Mouse (Mus musculus) lung, embryonic 14.5 days (tissue): ENCODE measurements around the gene Mrgprh. TPM values are rescaled to one million over a fixed set of nuclear protein-coding genes. Genes with fewer than 3 reads are reported as not detected.

Source experiments
- ATAC-seq: fragments of 200-750 bp; cut with Nextera tagmentation; 2 replicates; pipeline ENCODE4 v1.8.0; 2017; ENCODE audit warnings: mild to moderate bottlenecking, moderate TSS enrichment, moderate library complexity; ENCODE audit not compliant: insufficient read depth
- DNase-seq: peaks from one replicate; pipeline ENCODE4 v3.0.0-alpha.2; 2015
- H3K27ac ChIP-seq: fragments of 300-500 bp; sonication (generic); 2 replicates; pipeline ENCODE4 v1.5.1; 2014; ENCODE audit warnings: low read depth, mild to moderate bottlenecking, moderate library complexity
- H3K27me3 ChIP-seq: fragments of 300-500 bp; sonication (generic); 2 replicates; pipeline ENCODE4 v1.6.1; 2014; ENCODE audit warnings: low read length, control low read depth; ENCODE audit not compliant: insufficient read depth
- H3K36me3 ChIP-seq: fragments of 300-500 bp; sonication (generic); 2 replicates; pipeline ENCODE4 v1.6.1; 2014; ENCODE audit warnings: control low read depth; ENCODE audit not compliant: insufficient read depth
- H3K4me1 ChIP-seq: fragments of 300-500 bp; sonication (generic); 2 replicates; pipeline ENCODE4 v1.6.1; 2014; ENCODE audit warnings: antibody characterized with exemption, control low read depth; ENCODE audit not compliant: insufficient read depth
- H3K4me2 ChIP-seq: fragments of 300-500 bp; sonication (generic); 2 replicates; pipeline ENCODE4 v1.6.1; 2014; ENCODE audit warnings: mild to moderate bottlenecking
- H3K4me3 ChIP-seq: fragments of 300-500 bp; sonication (generic); 2 replicates; pipeline ENCODE4 v1.5.1; 2014; ENCODE audit warnings: low read depth, low read length
- H3K9ac ChIP-seq: fragments of 300-500 bp; sonication (generic); 2 replicates; pipeline ENCODE4 v1.6.1; 2014
- H3K9me3 ChIP-seq: fragments of 300-500 bp; sonication (generic); 2 replicates; pipeline ENCODE4 v1.6.1; 2016; ENCODE audit warnings: low read depth, low read length, control low read depth
- CTCF ChIP-seq: IDR thresholded peaks from 2 replicates; pipeline ENCODE4 v1.5.1; 2016; ENCODE audit warnings: antibody characterized with exemption, low read depth
- WGBS: fragments of 180-500 bp; shearing (Covaris S2); extraction: QIAGEN DNeasy Blood & Tissue Kit; methylation state at CpG from one replicate; pipeline ENCODE4 v1.1.7; 2014; 5-methylcytosine and 5-hydroxymethylcytosine counted together
- polyA plus RNA-seq: library from polyadenylated mRNA; unstranded; fragments of >200 nt; fragmentation: Nextera tagmentation; extraction: Ambion mirVana; gene quantifications from 2 replicates; pipeline ENCODE4 v1.2.1, GENCODE M21; 2014

Gene Mrgprh
- polyA plus RNA-seq, result 0.09 TPM in 1 of 2 replicates, not detected in the other

GRCm38 (mm10) chr17:12875734-12876133 is at the start of gene Mrgprh:
TSS of gene Mrgprh (plus strand) at chr17:12876034.
- H3K4me1 ChIP-seq, result no peaks in the 10 kb centered on the region
- TF ChIP-seq CTCF, result no peak
- no peaks in the 10 kb centered on the region for H3K36me3 ChIP-seq
- H3K9me3 ChIP-seq, result no peaks in the 10 kb centered on the region
- no peaks in the 10 kb centered on the region for H3K27me3 ChIP-seq
- H3K4me3 ChIP-seq, result no peak within 1 kb of the TSS
- DNase-seq, result no peak
- H3K9ac ChIP-seq, result no peak within 1 kb of the TSS
- H3K27ac ChIP-seq, result no peak within 1 kb of the TSS
- ATAC-seq, result no peak
- no peak within 1 kb of the TSS for H3K4me2 ChIP-seq
- WGBS, result 75% methylated on average over 5 of the region's 5 CpGs

GRCm38 (mm10) chr17:12830351-12830750 is 45.5 kb upstream of the Mrgprh start:
- no peaks in the 10 kb centered on the region for H3K27me3 ChIP-seq
- no peaks in the 10 kb centered on the region for H3K36me3 ChIP-seq
- ATAC-seq (peak; percentile 64), DNase-seq (peak; percentile 54)
- no peak overlapping the region for H3K9ac ChIP-seq
- H3K27ac ChIP-seq, result no peak overlapping the region
- no peak overlapping the region for H3K4me2 ChIP-seq
- H3K4me1 ChIP-seq, result no peaks in the 10 kb centered on the region
- H3K4me3 ChIP-seq, result no peak overlapping the region
- TF ChIP-seq CTCF, result no peak
- H3K9me3 ChIP-seq, result 0 out of 2 replicates have a peak, but pooled peaks cover 5% of the 10 kb centered on the region
- WGBS, result 55% methylated on average over 5 of the region's 5 CpGs

GRCm38 (mm10) chr17:12832231-12832630 is 43.6 kb upstream of the Mrgprh start:
- no peak overlapping the region for H3K4me2 ChIP-seq
- ATAC-seq (no peak), DNase-seq (no peak)
- H3K9ac ChIP-seq, result no peak overlapping the region
- H3K4me1 ChIP-seq, result no peaks in the 10 kb centered on the region
- no peak for TF ChIP-seq CTCF
- no peaks in the 10 kb centered on the region for H3K27me3 ChIP-seq
- 0 out of 2 replicates have a peak, but pooled peaks cover 4% of the 10 kb centered on the region for H3K9me3 ChIP-seq
- no peaks in the 10 kb centered on the region for H3K36me3 ChIP-seq
- H3K27ac ChIP-seq, result no peak overlapping the region
- WGBS, result 88% methylated on average over 3 of the region's 3 CpGs
- no peak overlapping the region for H3K4me3 ChIP-seq

GRCm38 (mm10) chr17:12832657-12833056 is 43.2 kb upstream of the Mrgprh start:
- ATAC-seq, result no peak
- H3K9ac ChIP-seq, result no peak overlapping the region
- H3K27me3 ChIP-seq, result no peaks in the 10 kb centered on the region
- no peaks in the 10 kb centered on the region for H3K4me1 ChIP-seq
- H3K9me3 ChIP-seq, result 0 out of 2 replicates have a peak, but pooled peaks cover under 1% of the 10 kb centered on the region
- DNase-seq, result no peak
- H3K4me3 ChIP-seq, result no peak overlapping the region
- no peak overlapping the region for H3K4me2 ChIP-seq
- 87% methylated on average over 4 of the region's 4 CpGs for WGBS
- no peak overlapping the region for H3K27ac ChIP-seq
- TF ChIP-seq CTCF, result no peak
- H3K36me3 ChIP-seq, result no peaks in the 10 kb centered on the region

- Histone ChIP-seq H3K4me2 (no peak overlapping the region), H3K9me3 (no peaks in the 10 kb centered on the region), H3K36me3 (no peaks in the 10 kb centered on the region), H3K4me1 (no peaks in the 10 kb centered on the region), H3K27ac (no peak overlapping the region), H3K9ac (no peak overlapping the region), H3K4me3 (no peak overlapping the region), H3K27me3 (no peaks in the 10 kb centered on the region)
- 86% methylated on average over 3 of the region's 3 CpGs for WGBS
- DNase-seq (no peak), ATAC-seq (no peak)
- no peak for TF ChIP-seq CTCF
These were observed 41.5 kb upstream of the Mrgprh start for GRCm38 (mm10) chr17:12834317-12834716.

GRCm38 (mm10) chr17:12834826-12835225 is 41.0 kb upstream of the Mrgprh start:
- Histone ChIP-seq H3K9me3 (no peaks in the 10 kb centered on the region), H3K36me3 (no peaks in the 10 kb centered on the region), H3K4me2 (no peak overlapping the region), H3K9ac (no peak overlapping the region), H3K4me3 (no peak overlapping the region), H3K27me3 (no peaks in the 10 kb centered on the region), H3K27ac (no peak overlapping the region), H3K4me1 (no peaks in the 10 kb centered on the region)
- no peak for TF ChIP-seq CTCF
- DNase-seq (no peak), ATAC-seq (no peak)
- 51% methylated on average over 3 of the region's 3 CpGs for WGBS

- Histone ChIP-seq H3K9ac (no peak overlapping the region), H3K27ac (no peak overlapping the region), H3K4me3 (no peak overlapping the region), H3K36me3 (no peaks in the 10 kb centered on the region), H3K4me2 (no peak overlapping the region), H3K4me1 (no peaks in the 10 kb centered on the region), H3K27me3 (no peaks in the 10 kb centered on the region), H3K9me3 (no peaks in the 10 kb centered on the region)
- no peak for TF ChIP-seq CTCF
- ATAC-seq, result no peak
- DNase-seq, result no peak
- 90% methylated on average over 5 of the region's 5 CpGs for WGBS
These were observed 40.1 kb upstream of the Mrgprh start for GRCm38 (mm10) chr17:12835738-12836137.
